Mouse (Mus musculus): ENCODE measurements at regions not wholly inside any gene's neighbourhood (a gene's known extent, or its start where the extent isn't known, plus 50 kb on each side); places are given as distances from the start of the nearest gene placed in this dataset.

GRCm38 (mm10) chr3:35688111-35688510, 65.8 kb upstream of the Atp11b start:
- intact Hi-C loops (cut with DNase I): loop anchor here (2.0 kb wide), 1 partner anchor 373 kb away; no protein-coding TSS in a partner anchor
- no peak for DNase-seq (ENCODE audit: low spot score)

- no peak for DNase-seq (ENCODE audit: low spot score)
- intact Hi-C loops (cut with DNase I): loop anchor here (2.0 kb wide), 1 partner anchor 372 kb away; no protein-coding TSS in a partner anchor
Observed at GRCm38 (mm10) chr3:35688781-35689180, 65.1 kb upstream of the Atp11b start.

GRCm38 (mm10) chr3:35693039-35693438, 60.9 kb upstream of the Atp11b start:
- intact Hi-C loops (cut with DNase I): loop anchor here (5.0 to 10.0 kb wide), 2 partner anchors 282 to 444 kb away; no protein-coding TSS in a partner anchor
- peak; percentile 1 for DNase-seq (ENCODE audit: low spot score)

- no peak for DNase-seq (ENCODE audit: low spot score)
- intact Hi-C loops (cut with DNase I): loop anchor here (5.0 to 10.0 kb wide), 2 partner anchors 281 to 444 kb away; no protein-coding TSS in a partner anchor
Observed at GRCm38 (mm10) chr3:35693551-35693950, 60.4 kb upstream of the Atp11b start.

- intact Hi-C loops (cut with DNase I): loop anchor here (5.0 to 10.0 kb wide), 2 partner anchors 281 to 443 kb away; no protein-coding TSS in a partner anchor
- no peak for DNase-seq (ENCODE audit: low spot score)
Observed at GRCm38 (mm10) chr3:35694241-35694640, 59.7 kb upstream of the Atp11b start.

GRCm38 (mm10) chr3:35695859-35696258, 58.0 kb upstream of the Atp11b start:
- no peak for DNase-seq (ENCODE audit: low spot score)
- intact Hi-C loops (cut with DNase I): loop anchor here (10.0 kb wide), 1 partner anchor 279 kb away; no protein-coding TSS in a partner anchor

- DNase-seq (ENCODE audit: low spot score): no peak
- intact Hi-C loops (cut with DNase I): loop anchor here (10.0 kb wide), 1 partner anchor 276 kb away; no protein-coding TSS in a partner anchor
Observed at GRCm38 (mm10) chr3:35699266-35699665, 54.6 kb upstream of the Atp11b start.

- intact Hi-C loops (cut with DNase I): loop anchor here (10.0 kb wide), 1 partner anchor 275 kb away; no protein-coding TSS in a partner anchor
- DNase-seq (ENCODE audit: low spot score): no peak
Observed at GRCm38 (mm10) chr3:35699979-35700378, 53.9 kb upstream of the Atp11b start.

GRCm38 (mm10) chr3:35703528-35704327, 50.2 kb upstream of the Atp11b start:
- intact Hi-C loops (cut with DNase I): no loop called here
- DNase-seq (ENCODE audit: low spot score): no peak
